Mouse (Mus musculus) brain, embryonic 14.5 days (tissue): Measurements from ENCODE around the gene Rpl36.

Source experiments
- CTCF ChIP-seq: fragments of 200-500 bp; IDR thresholded peaks from 2 replicates; pipeline ENCODE4 v1.5.1; 2012; ENCODE audit warnings: inconsistent platforms, mild to moderate bottlenecking, moderate library complexity, borderline replicate concordance; ENCODE audit not compliant: insufficient read depth, insufficient read length; ENCODE audit errors: extremely low read depth
- POLR2A ChIP-seq: fragments of 200-500 bp; IDR thresholded peaks from 2 replicates; pipeline ENCODE4 v1.6.1; 2012; ENCODE audit warnings: mild to moderate bottlenecking, inconsistent platforms, borderline replicate concordance; ENCODE audit not compliant: poor library complexity, insufficient read depth, insufficient read length, severe bottlenecking; ENCODE audit errors: extremely low read depth

GRCm38 (mm10) chr17:56566293-56566692 is 46.9 kb upstream of the Rpl36 start:
- no peak for TF ChIP-seq CTCF
- TF ChIP-seq POLR2A, result no peak
